Comparison of ENCODE assay signal across 29 mouse cellular contexts in the genomic region with DNA sequence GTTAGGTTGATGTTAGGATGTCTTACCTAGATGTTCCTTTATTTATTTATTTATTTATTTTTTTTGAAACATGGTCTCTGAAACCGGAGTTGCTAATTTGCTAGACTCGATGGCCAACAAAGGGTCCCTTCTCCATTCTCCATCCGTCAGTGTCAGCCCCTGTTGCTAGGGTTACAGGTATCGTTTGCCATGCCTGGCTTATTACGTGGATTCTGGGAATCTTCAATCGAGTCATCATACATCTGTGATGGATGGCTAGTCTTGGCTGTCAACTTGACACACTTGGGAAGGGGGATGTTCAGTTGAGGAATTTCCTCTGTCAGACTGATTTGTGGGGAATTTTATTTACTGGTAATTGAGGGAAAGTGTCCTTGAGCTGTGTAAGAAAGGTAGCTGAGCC. TPM values are rescaled to one million over a fixed set of nuclear protein-coding genes. Genes with fewer than 3 reads are reported as not detected.
DNase-seq lines count a peak whose midpoint lies in the region; ATAC-seq lines count a peak whose summit lies in the region.
"Had no signal": no experiment of that assay in that cellular context is flagged by ENCODE, and none has a peak within 500 bp of the region (broad histone marks: within the 10 kb centered on the region; RNA-seq: fewer than 3 reads in every experiment).

No protein-coding gene starts in this region.

- no peak overlapping the region for H3K4me2 ChIP-seq in heart, embryonic 11.5 days
- H3K4me2 ChIP-seq in heart, embryonic 16.5 days (ENCODE audit: low read depth, low read length): no peak overlapping the region
- H3K4me2 ChIP-seq: forebrain, embryonic 15.5 days; kidney, embryonic 15.5 days; limb, embryonic 13.5 days; liver, embryonic 12.5 days; midbrain, embryonic 11.5 days had no signal

- peak; percentile 50 for DNase-seq in adrenal gland, adult 2 months
- DNase-seq in adrenal gland, adult 18-20 months (ENCODE audit: low spot score in 2 of 2): no peak
- DNase-seq in heart, adult 11 months: peak; percentile 54
- DNase-seq in heart, adult 18-20 months: no peak
- peak; percentile 31 for DNase-seq in 3T3-L1 (ENCODE audit: low read depth, low spot score)
- no peak for DNase-seq in cerebellum, postnatal 10 days
- DNase-seq: cerebellum, adult 11 months; cerebellum, adult 9-11 months; gastrocnemius, postnatal 10 days; kidney, adult 11 months; kidney, postnatal 36 days; lung, adult 18-20 months had no signal

- peaks cover 11% of the 10 kb centered on the region for H3K4me1 ChIP-seq in heart, embryonic 11.5 days (ENCODE audit: control insufficient read depth, insufficient read depth, low read length)
- H3K4me1 ChIP-seq in heart, embryonic 16.5 days (ENCODE audit: control insufficient read depth, insufficient read depth, low read length): peaks cover 28% of the 10 kb centered on the region
- H3K4me1 ChIP-seq: forebrain, embryonic 15.5 days; kidney, embryonic 15.5 days; liver, embryonic 12.5 days had no signal

- H3K9ac ChIP-seq in heart, embryonic 11.5 days (ENCODE audit: low read depth, low read length): no peak overlapping the region
- H3K9ac ChIP-seq in heart, embryonic 16.5 days (ENCODE audit: low read length): no peak overlapping the region
- H3K9ac ChIP-seq: forebrain, embryonic 15.5 days; kidney, embryonic 15.5 days; limb, embryonic 13.5 days; liver, embryonic 12.5 days had no signal

- 71% methylated on average over 6 of the region's 6 CpGs for WGBS in heart, embryonic 11.5 days (ENCODE audit: insufficient replicate concordance)
- WGBS in heart, embryonic 16.5 days: 79% methylated on average over 6 of the region's 6 CpGs

- H3K9me3 ChIP-seq in heart, embryonic 11.5 days (replicated peaks; ENCODE audit: control insufficient read depth, low read length): no peaks in the 10 kb centered on the region
- H3K9me3 ChIP-seq in heart, embryonic 16.5 days (replicated peaks; ENCODE audit: control insufficient read depth, low read length): 0 out of 2 replicates have a peak, but pooled peaks cover 4% of the 10 kb centered on the region
- H3K9me3 ChIP-seq: forebrain, embryonic 15.5 days; kidney, embryonic 15.5 days; limb, embryonic 13.5 days; liver, embryonic 12.5 days had no signal

- no peaks in the 10 kb centered on the region for H3K36me3 ChIP-seq in heart, embryonic 11.5 days (ENCODE audit: control insufficient read depth, insufficient read depth, low read length)
- H3K36me3 ChIP-seq in heart, embryonic 16.5 days (ENCODE audit: control insufficient read depth, insufficient read depth): peaks cover 3% of the 10 kb centered on the region; the same call in 1 of the 2 replicates
- H3K36me3 ChIP-seq: kidney, embryonic 15.5 days; limb, embryonic 13.5 days; liver, embryonic 12.5 days had no signal

- ATAC-seq in heart, embryonic 11.5 days (replicated peaks; ENCODE audit: insufficient number of reproducible peaks, low FRiP score, low TSS enrichment): no peak
- ATAC-seq in heart, embryonic 16.5 days (replicated peaks; ENCODE audit: extremely low read depth, insufficient read depth, low FRiP score): no peak
- ATAC-seq: CD4-positive, CD25-positive, alpha-beta regulatory T cell, adult 4 months; forebrain, embryonic 15.5 days; liver, embryonic 12.5 days had no signal

- H3K4me3 ChIP-seq in heart, embryonic 11.5 days (ENCODE audit: low read depth, low read length): no peak overlapping the region
- no peak overlapping the region for H3K4me3 ChIP-seq in heart, embryonic 16.5 days (ENCODE audit: low read length)
- H3K4me3 ChIP-seq: forebrain, embryonic 15.5 days; kidney, embryonic 15.5 days; limb, embryonic 13.5 days; liver, embryonic 12.5 days had no signal

- H3K27ac ChIP-seq in heart, embryonic 11.5 days (ENCODE audit: low read depth, low read length): no peak overlapping the region
- peak overlapping the region; percentile 80 for H3K27ac ChIP-seq in heart, embryonic 16.5 days (ENCODE audit: low read length)
- H3K27ac ChIP-seq: forebrain, embryonic 15.5 days; kidney, embryonic 15.5 days; limb, embryonic 13.5 days; liver, embryonic 12.5 days had no signal

- H3K27me3 ChIP-seq in heart, embryonic 11.5 days (ENCODE audit: control insufficient read depth, insufficient read depth, low read length): no peaks in the 10 kb centered on the region
- H3K27me3 ChIP-seq in heart, embryonic 16.5 days (ENCODE audit: control insufficient read depth, insufficient read depth, low read length): no peaks in the 10 kb centered on the region
- H3K27me3 ChIP-seq: forebrain, embryonic 15.5 days; kidney, embryonic 15.5 days; limb, embryonic 13.5 days; liver, embryonic 12.5 days had no signal

RNA-seq across cellular contexts. Expression of a gene that starts 25.3 kb away (rescaled TPM):
- not detected for total RNA-seq in adrenal gland, adult 2 months (2021)
- polyA plus RNA-seq in adrenal gland, adult 2 months (2012; rRNA removed): not detected in 2 replicates
- under 1 TPM in 1 of 2 experiments, not detected in 1; 0.29 TPM for total RNA-seq in adrenal gland, adult 18-20 months (2021)
- not detected in 2 replicates for polyA plus RNA-seq in heart, embryonic 11.5 days (2014; fragmentation: Nextera tagmentation; extraction: Ambion mirVana)
- polyA plus RNA-seq in heart, embryonic 16.5 days (2015; fragmentation: Nextera tagmentation; extraction: Ambion mirVana): 0.14 TPM in 1 of 2 replicates, not detected in the other
- under 1 TPM in 1 of 2 experiments, not detected in 1; 0.21 TPM for total RNA-seq in heart, adult 18-20 months (2021)
- total RNA-seq: heart, adult 8-10 months; left cerebral cortex, adult 18-20 months; left cerebral cortex, postnatal 25 days; midbrain, postnatal 0 days had no signal
- polyA plus RNA-seq: CD4-positive, CD25-positive, alpha-beta regulatory T cell, adult 4 months; cortical plate, adult 2 months; embryonic facial prominence, embryonic 14.5 days; forebrain, embryonic 15.5 days; kidney, embryonic 15.5 days; limb, embryonic 13.5 days; liver, embryonic 12.5 days; midbrain, embryonic 11.5 days; midbrain, postnatal 0 days; neural tube, embryonic 14.5 days; spleen, adult 2 months; urinary bladder, adult 2 months had no signal

RNA-seq across cellular contexts. Expression of a gene that starts 26.0 kb away (rescaled TPM):
- total RNA-seq in adrenal gland, adult 2 months (2021): 10 to 100 TPM; 38.3 to 67.9 TPM
- 2.3 and 3.3 TPM in 2 replicates for polyA plus RNA-seq in adrenal gland, adult 2 months (2012; rRNA removed)
- total RNA-seq in adrenal gland, adult 18-20 months (2021): 10 to 100 TPM; 30.6 to 45.9 TPM
- polyA plus RNA-seq in heart, embryonic 11.5 days (2014; fragmentation: Nextera tagmentation; extraction: Ambion mirVana): 10.4 and 11.1 TPM in 2 replicates
- polyA plus RNA-seq in heart, embryonic 16.5 days (2015; fragmentation: Nextera tagmentation; extraction: Ambion mirVana): 16.3 and 19.8 TPM in 2 replicates
- 10 to 100 TPM; 46.9 to 50.3 TPM for total RNA-seq in heart, adult 18-20 months (2021)

Comparison
In these comparisons a context has a peak if more than half of its experiments do, and no peak if none do; other contexts are left out.
1. DNase-seq: peak in adrenal gland, adult 2 months (single experiment), heart, adult 11 months (single experiment) and 3T3-L1 (single experiment); none in adrenal gland, adult 18-20 months (0 of 2), heart, adult 18-20 months (0 of 2) and cerebellum, postnatal 10 days (0 of 2).